Mouse (Mus musculus) spleen, adult 2 months (tissue): Measurements from ENCODE around the gene Tacc2. TPM values are rescaled to one million over a fixed set of nuclear protein-coding genes. Genes with fewer than 3 reads are reported as not detected.

Experiments
- DNase-seq, 2 experiments: peaks; one replicate each; pipeline versions ENCODE4 v3.0.0 to v3.0.0-alpha.2; 2012 to 2021; ENCODE audit warnings: low spot score in 2 of 2, low read depth in 1 of 2
- H3K27ac ChIP-seq: fragments of 200-500 bp; 2 replicates; pipeline ENCODE4 v1.5.1; 2012; ENCODE audit warnings: low read length, inconsistent platforms; ENCODE audit not compliant: insufficient read depth
- H3K27me3 ChIP-seq: fragments of 200-500 bp; 2 replicates; pipeline ENCODE4 v1.6.1; 2012; ENCODE audit warnings: mild to moderate bottlenecking, moderate library complexity, low read length, inconsistent platforms; ENCODE audit not compliant: control insufficient read depth, insufficient read depth
- H3K36me3 ChIP-seq: fragments of 200-500 bp; 2 replicates; pipeline ENCODE4 v1.6.1; 2012; ENCODE audit warnings: mild to moderate bottlenecking, low read length, inconsistent platforms; ENCODE audit not compliant: control insufficient read depth, insufficient read depth
- H3K4me1 ChIP-seq: fragments of 200-500 bp; 2 replicates; pipeline ENCODE4 v1.6.1; 2011; ENCODE audit warnings: inconsistent platforms; ENCODE audit not compliant: control insufficient read depth, insufficient read depth, insufficient read length
- H3K4me3 ChIP-seq: fragments of 200-500 bp; 2 replicates; pipeline ENCODE4 v1.5.1; 2011; ENCODE audit warnings: mild to moderate bottlenecking, inconsistent platforms; ENCODE audit not compliant: insufficient read depth, insufficient read length; ENCODE audit errors: extremely low read depth
- CTCF ChIP-seq: fragments of 200-500 bp; IDR thresholded peaks from 2 replicates; pipeline ENCODE4 v1.5.1; 2011; ENCODE audit warnings: mild to moderate bottlenecking, inconsistent platforms; ENCODE audit not compliant: insufficient read depth, insufficient read length, insufficient replicate concordance; ENCODE audit errors: extremely low read depth
- POLR2A ChIP-seq: fragments of 200-500 bp; IDR thresholded peaks from 2 replicates; pipeline ENCODE4 v1.6.1; 2011; ENCODE audit warnings: low read depth, low read length, inconsistent platforms
- WGBS: fragments of 180-500 bp; shearing (Covaris S2); methylation state at CpG from one replicate; pipeline ENCODE4 v1.1.7; 2018; 5-methylcytosine and 5-hydroxymethylcytosine counted together
- polyA plus RNA-seq: library from polyadenylated mRNA; depleted of rRNA; stranded (reverse); fragments of >200 nt; gene quantifications from 2 replicates; pipeline ENCODE4 v1.2.3, GENCODE M21; 2012

The Tacc2 gene
- polyA plus RNA-seq, 1 experiment, result 4.3 TPM

GRCm38 (mm10) chr7:130555597-130555996 is 21.6 kb upstream of the Tacc2 start:
- 74% methylated on average over 5 of the region's 5 CpGs for WGBS
- no peak overlapping the region for H3K4me3 ChIP-seq
- H3K27ac ChIP-seq, result no peak overlapping the region
- no peaks in the 10 kb centered on the region for H3K4me1 ChIP-seq
- DNase-seq, result no peak
- TF ChIP-seq POLR2A (no peak), CTCF (no peak)
- H3K27me3 ChIP-seq, result no peaks in the 10 kb centered on the region
- no peaks in the 10 kb centered on the region for H3K36me3 ChIP-seq

- WGBS, result 93% methylated on average over 4 of the region's 4 CpGs
- Histone ChIP-seq H3K4me3 (no peak overlapping the region), H3K27ac (no peak overlapping the region), H3K27me3 (no peaks in the 10 kb centered on the region), H3K4me1 (no peaks in the 10 kb centered on the region), H3K36me3 (no peaks in the 10 kb centered on the region)
- TF ChIP-seq POLR2A, result no peak
- no peak for TF ChIP-seq CTCF
- DNase-seq, result no peak
Measured at GRCm38 (mm10) chr7:130558592-130558991, 18.6 kb upstream of the Tacc2 start.

DNA sequence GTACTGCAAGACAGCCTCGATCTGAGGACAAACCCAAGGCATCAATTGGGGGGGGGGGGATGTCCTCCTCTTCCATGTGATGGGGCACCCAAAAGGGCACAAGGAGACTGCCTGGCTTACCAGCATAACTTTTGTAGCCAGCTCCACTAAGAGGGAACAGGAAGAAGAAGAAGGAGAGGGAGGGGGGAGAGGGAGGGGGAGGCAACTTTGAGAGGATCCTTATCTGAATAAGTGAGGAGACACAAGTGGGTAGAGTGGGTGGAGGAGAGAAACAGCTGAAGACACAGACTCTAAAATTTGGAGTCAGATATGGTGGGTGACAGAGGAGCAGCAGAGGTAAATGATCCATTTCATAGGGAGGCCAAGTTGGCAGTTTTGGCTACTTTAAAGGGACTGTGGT is 16.3 kb upstream of the Tacc2 start:
- no peak for TF ChIP-seq CTCF
- no peak for TF ChIP-seq POLR2A

DNA sequence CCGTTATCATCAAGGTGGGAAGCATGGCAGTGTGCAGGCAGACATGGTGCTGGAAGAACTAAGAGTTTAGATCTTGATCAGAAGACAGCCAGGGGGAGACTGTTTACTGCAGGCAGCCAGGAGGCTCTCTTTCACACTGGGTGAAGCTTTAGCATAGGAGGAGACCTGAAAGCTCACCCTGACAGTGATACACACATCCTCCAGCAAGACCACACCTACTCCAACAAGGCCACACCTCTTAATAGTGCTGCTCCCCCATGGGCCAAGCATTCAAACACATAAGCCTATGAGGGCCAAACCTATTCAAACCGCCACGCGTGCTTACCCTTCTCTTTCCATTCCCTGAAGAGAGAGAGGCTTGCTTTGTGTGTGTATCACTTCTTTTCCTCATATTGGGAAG is 14.0 kb upstream of the Tacc2 start:
- no peaks in the 10 kb centered on the region for H3K36me3 ChIP-seq
- no peak overlapping the region for H3K27ac ChIP-seq
- H3K4me3 ChIP-seq, result no peak overlapping the region
- TF ChIP-seq CTCF, result no peak
- TF ChIP-seq POLR2A, result no peak
- no peaks in the 10 kb centered on the region for H3K4me1 ChIP-seq
- no peaks in the 10 kb centered on the region for H3K27me3 ChIP-seq
- 93% methylated on average over 4 of the region's 4 CpGs for WGBS
- DNase-seq, result no peak

More for the DNA sequence above, 16.3 kb upstream of the Tacc2 start:
- Histone ChIP-seq H3K27me3 (no peaks in the 10 kb centered on the region), H3K4me1 (no peaks in the 10 kb centered on the region), H3K27ac (no peak overlapping the region), H3K4me3 (no peak overlapping the region), H3K36me3 (no peaks in the 10 kb centered on the region)
- 38% methylated on average over 1 of the region's 1 CpGs for WGBS
- DNase-seq, result no peak

DNA sequence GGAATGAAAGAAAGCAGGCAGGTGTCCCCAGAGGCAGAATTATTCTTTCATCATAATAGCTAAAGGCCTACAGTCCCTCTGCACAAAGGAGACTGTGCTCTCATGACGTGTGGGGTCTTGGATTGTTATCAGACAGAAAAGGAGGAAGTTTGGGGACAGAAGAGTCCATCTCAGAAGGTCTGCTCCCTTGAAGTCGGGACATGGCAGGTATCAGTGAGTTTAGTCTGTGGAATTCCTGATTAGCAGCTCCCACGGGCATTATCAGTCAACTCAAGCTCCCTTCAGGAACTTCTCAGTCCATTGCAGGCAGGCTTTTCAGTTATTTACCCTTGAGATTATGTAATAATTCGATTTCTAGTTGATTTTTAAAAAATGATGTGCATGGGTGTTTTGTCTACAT is 13.4 kb upstream of the Tacc2 start:
- no peak overlapping the region for H3K4me3 ChIP-seq
- H3K4me1 ChIP-seq, result no peaks in the 10 kb centered on the region
- TF ChIP-seq POLR2A (no peak), CTCF (no peak)
- DNase-seq, result no peak
- no peak overlapping the region for H3K27ac ChIP-seq
- H3K36me3 ChIP-seq, result no peaks in the 10 kb centered on the region
- WGBS, result 69% methylated on average over 4 of the region's 4 CpGs
- H3K27me3 ChIP-seq, result no peaks in the 10 kb centered on the region

DNA sequence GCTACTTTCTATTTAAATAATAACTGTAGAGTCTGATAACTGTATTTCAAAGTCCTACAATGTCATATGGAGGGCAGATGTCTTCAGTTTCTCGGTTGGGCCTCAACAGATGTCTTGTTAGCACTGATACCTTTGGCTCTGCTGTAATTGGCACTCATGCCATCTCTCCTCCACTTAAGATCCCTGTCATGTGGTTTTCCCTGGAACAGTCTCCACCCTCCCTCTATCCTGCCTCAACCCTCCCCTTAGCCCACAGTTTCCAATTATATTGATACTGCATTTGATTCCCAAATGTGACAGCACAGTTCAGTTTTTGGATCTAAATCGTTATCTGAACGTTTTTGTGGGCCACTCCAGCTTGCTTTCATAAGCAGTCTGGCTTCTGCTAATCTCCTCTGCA is 12.6 kb upstream of the Tacc2 start:
- Histone ChIP-seq H3K36me3 (no peaks in the 10 kb centered on the region), H3K27me3 (no peaks in the 10 kb centered on the region), H3K4me1 (no peaks in the 10 kb centered on the region), H3K4me3 (no peak overlapping the region), H3K27ac (no peak overlapping the region)
- WGBS, result 69% methylated on average over 3 of the region's 3 CpGs
- no peak for DNase-seq
- no peak for TF ChIP-seq POLR2A
- no peak for TF ChIP-seq CTCF

GRCm38 (mm10) chr7:130568783-130569436 is 8.3 kb upstream of the Tacc2 start:
- Histone ChIP-seq H3K4me3 (no peak overlapping the region), H3K27me3 (no peaks in the 10 kb centered on the region), H3K36me3 (no peaks in the 10 kb centered on the region), H3K4me1 (no peaks in the 10 kb centered on the region), H3K27ac (no peak overlapping the region)
- TF ChIP-seq POLR2A (no peak), CTCF (no peak)
- DNase-seq, result no peak
- 84% methylated on average over 9 of the region's 9 CpGs for WGBS
